In genomic region chr1:183388426-183389406, GRCm38 (mm10) we compare ENCODE assay signal across 8 mouse cellular contexts. TPM values are rescaled to one million over a fixed set of nuclear protein-coding genes. Genes with fewer than 3 reads are reported as not detected.
DNase-seq lines count a peak whose midpoint lies in the region; ATAC-seq and TF ChIP-seq lines count a peak whose summit lies in the region.

Gene Taf1a (plus strand): TSS chr1:183388981.

- peaks cover 28% of the 10 kb centered on the region for H3K4me1 ChIP-seq in E14TG2a.4 (replicated peaks; ENCODE audit: low read depth, low read length)
- H3K4me1 ChIP-seq in forebrain, embryonic 12.5 days = peaks cover 8% of the 10 kb centered on the region
- H3K4me1 ChIP-seq in heart, postnatal 0 days (ENCODE audit: control insufficient read depth, insufficient read depth) = peaks cover 4% of the 10 kb centered on the region; the same call in 1 of the 2 replicates
- peaks cover 9% of the 10 kb centered on the region for H3K4me1 ChIP-seq in liver, embryonic 16.5 days (ENCODE audit: control insufficient read depth, low read depth, low read length)
- H3K4me1 ChIP-seq in neural tube, embryonic 13.5 days (replicated peaks) = peaks cover 19% of the 10 kb centered on the region
- H3K4me1 ChIP-seq in testis, adult 2 months (ENCODE audit: control insufficient read depth, insufficient read depth, low read length) = peaks cover 4% of the 10 kb centered on the region

- peak within 1 kb of the TSS; percentile 86 for H3K4me3 ChIP-seq in E14TG2a.4 (replicated peaks; ENCODE audit: low read length)
- H3K4me3 ChIP-seq in forebrain, embryonic 12.5 days (replicated peaks) = peak within 1 kb of the TSS; percentile 69
- H3K4me3 ChIP-seq in heart, postnatal 0 days (ENCODE audit: low read depth, low read length) = peak within 1 kb of the TSS; percentile 70
- H3K4me3 ChIP-seq in liver, embryonic 16.5 days (ENCODE audit: low read depth, low read length) = peak within 1 kb of the TSS; percentile 79
- peak within 1 kb of the TSS; percentile 76 for H3K4me3 ChIP-seq in neural tube, embryonic 13.5 days
- peak within 1 kb of the TSS; percentile 98 for H3K4me3 ChIP-seq in testis, adult 2 months (ENCODE audit: control insufficient read depth, low read depth, low read length)

- peaks cover 12% of the 10 kb centered on the region for H3K9me3 ChIP-seq in E14TG2a.4 (ENCODE audit: low read length)
- H3K9me3 ChIP-seq in forebrain, embryonic 12.5 days = no peaks in the 10 kb centered on the region
- no peaks in the 10 kb centered on the region for H3K9me3 ChIP-seq in heart, postnatal 0 days (replicated peaks; ENCODE audit: control insufficient read depth, low read length)
- H3K9me3 ChIP-seq in liver, embryonic 16.5 days (replicated peaks; ENCODE audit: control insufficient read depth, low read length) = no peaks in the 10 kb centered on the region
- H3K9me3 ChIP-seq in neural tube, embryonic 13.5 days = no peaks in the 10 kb centered on the region

- peaks cover 25% of the 10 kb centered on the region for H3K36me3 ChIP-seq in E14TG2a.4 (ENCODE audit: insufficient read depth, low read length)
- peaks cover 16% of the 10 kb centered on the region for H3K36me3 ChIP-seq in forebrain, embryonic 12.5 days (replicated peaks)
- peaks cover 12% of the 10 kb centered on the region; the same call in 1 of the 2 replicates for H3K36me3 ChIP-seq in heart, postnatal 0 days (replicated peaks; ENCODE audit: control insufficient read depth, insufficient read depth, low read length)
- no peaks in the 10 kb centered on the region; the same call in 1 of the 2 replicates for H3K36me3 ChIP-seq in liver, embryonic 16.5 days (ENCODE audit: control insufficient read depth, insufficient read depth)
- H3K36me3 ChIP-seq in neural tube, embryonic 13.5 days = peaks cover 12% of the 10 kb centered on the region; the same call in 1 of the 2 replicates
- peaks cover 2% of the 10 kb centered on the region for H3K36me3 ChIP-seq in testis, adult 2 months (ENCODE audit: control insufficient read depth, insufficient read depth, low read length)

- TF ChIP-seq EP300 in heart, postnatal 0 days (IDR thresholded peaks at IDR 0.05; ENCODE audit: low read depth) = no peak

- WGBS in forebrain, embryonic 12.5 days = 5% methylated on average over 44 of the region's 44 CpGs
- WGBS in heart, postnatal 0 days = 5% methylated on average over 44 of the region's 44 CpGs
- WGBS in liver, embryonic 16.5 days (ENCODE audit: insufficient replicate concordance) = 5% methylated on average over 44 of the region's 44 CpGs
- WGBS in neural tube, embryonic 13.5 days = 6% methylated on average over 44 of the region's 44 CpGs

- no peaks in the 10 kb centered on the region for H3K27me3 ChIP-seq in E14TG2a.4 (ENCODE audit: insufficient read depth, low read length)
- peaks cover 15% of the 10 kb centered on the region for H3K27me3 ChIP-seq in forebrain, embryonic 12.5 days
- H3K27me3 ChIP-seq in heart, postnatal 0 days (ENCODE audit: control insufficient read depth, insufficient read depth, low read length) = peaks cover 12% of the 10 kb centered on the region; the same call in 1 of the 2 replicates
- no peaks in the 10 kb centered on the region for H3K27me3 ChIP-seq in liver, embryonic 16.5 days (ENCODE audit: control insufficient read depth, insufficient read depth, low read depth, low read length)
- H3K27me3 ChIP-seq in neural tube, embryonic 13.5 days = peaks cover 27% of the 10 kb centered on the region
- H3K27me3 ChIP-seq in testis, adult 2 months (ENCODE audit: control insufficient read depth, insufficient read depth, low read length) = no peaks in the 10 kb centered on the region

- peak within 1 kb of the TSS; percentile 57 for H3K9ac ChIP-seq in forebrain, embryonic 12.5 days
- H3K9ac ChIP-seq in heart, postnatal 0 days (replicated peaks; ENCODE audit: low read depth, low read length) = peak within 1 kb of the TSS; percentile 45
- H3K9ac ChIP-seq in liver, embryonic 16.5 days (ENCODE audit: low read depth, low read length) = peak within 1 kb of the TSS; percentile 46
- H3K9ac ChIP-seq in neural tube, embryonic 13.5 days = peak within 1 kb of the TSS; percentile 66

- peak; percentile 99 for ATAC-seq in forebrain, embryonic 12.5 days (ENCODE audit: low FRiP score)
- peak; percentile 99 for ATAC-seq in heart, postnatal 0 days (ENCODE audit: insufficient read depth, low read depth)
- ATAC-seq in liver, embryonic 16.5 days (ENCODE audit: low read depth) = peak; percentile 100
- ATAC-seq in neural tube, embryonic 13.5 days (ENCODE audit: low read depth) = peak; percentile 100

- no peak for TF ChIP-seq CTCF in E14TG2a.4 (conservative IDR thresholded peaks at IDR 0.05; ENCODE audit: low read length)
- no peak for TF ChIP-seq CTCF in heart, postnatal 0 days (IDR thresholded peaks at IDR 0.05; ENCODE audit: low read depth)
- no peak for TF ChIP-seq CTCF in testis, adult 2 months (IDR thresholded peaks at IDR 0.05; ENCODE audit: control insufficient read depth, insufficient read depth, insufficient replicate concordance, low read depth, low read length)

- DNase-seq in c-Kit-positive CD71-positive TER-119-positive erythroid progenitor cells, embryonic 14.5 days (ENCODE audit: low spot score) = peak; percentile 94
- peak; percentile 90 for DNase-seq in heart, postnatal 0 days (ENCODE audit: low spot score)
- peak; percentile 92 to 95 for DNase-seq in kidney, postnatal 4 days

- TF ChIP-seq POLR2A in testis, adult 2 months (IDR thresholded peaks at IDR 0.05; ENCODE audit: control insufficient read depth, low read depth, low read length) = peak; percentile 90

- H3K27ac ChIP-seq in forebrain, embryonic 12.5 days = 0 out of 2 replicates have a peak within 1 kb of the TSS, but pooled peaks have one; percentile 2
- peak within 1 kb of the TSS; percentile 33 for H3K27ac ChIP-seq in heart, postnatal 0 days (ENCODE audit: low read depth)
- no peak within 1 kb of the TSS for H3K27ac ChIP-seq in liver, embryonic 16.5 days (ENCODE audit: low read length)
- peak within 1 kb of the TSS; percentile 59 for H3K27ac ChIP-seq in neural tube, embryonic 13.5 days (replicated peaks)
- peak within 1 kb of the TSS; percentile 91 for H3K27ac ChIP-seq in testis, adult 2 months (ENCODE audit: control insufficient read depth, insufficient read depth, low read depth, low read length)

- peak within 1 kb of the TSS; percentile 85 for H3K4me2 ChIP-seq in forebrain, embryonic 12.5 days
- peak within 1 kb of the TSS; percentile 91 for H3K4me2 ChIP-seq in heart, postnatal 0 days (ENCODE audit: low read depth, low read length)
- H3K4me2 ChIP-seq in liver, embryonic 16.5 days (ENCODE audit: low read depth, low read length) = peak within 1 kb of the TSS; percentile 84
- peak within 1 kb of the TSS; percentile 92 for H3K4me2 ChIP-seq in neural tube, embryonic 13.5 days

RNA-seq across cellular contexts. Expression of gene Taf1a, which starts in this region (rescaled TPM):
- 18.0 and 20.4 TPM in 2 replicates for polyA plus RNA-seq in forebrain, embryonic 12.5 days (2016; fragmentation: Nextera tagmentation; extraction: Ambion mirVana)
- total RNA-seq in heart, postnatal 0 days (2014; rRNA removed; ENCODE audit: low replicate concordance) = 0.11 and 7.4 TPM in 2 replicates
- 8.5 and 9.2 TPM in 2 replicates for polyA plus RNA-seq in heart, postnatal 0 days (2015; fragmentation: Nextera tagmentation; extraction: Ambion mirVana)
- 3.9 TPM in 2 replicates for polyA plus RNA-seq in liver, embryonic 16.5 days (2015; fragmentation: Nextera tagmentation; extraction: Ambion mirVana)
- polyA plus RNA-seq in neural tube, embryonic 13.5 days (2015; fragmentation: Nextera tagmentation; extraction: Ambion mirVana) = 14.1 and 15.6 TPM in 2 replicates
- polyA plus RNA-seq in testis, adult 2 months (2012; rRNA removed) = 11.0 and 15.0 TPM in 2 replicates
